Mouse (Mus musculus): Measurements from ENCODE around the gene Nf2.

Nf2 gene

DNA sequence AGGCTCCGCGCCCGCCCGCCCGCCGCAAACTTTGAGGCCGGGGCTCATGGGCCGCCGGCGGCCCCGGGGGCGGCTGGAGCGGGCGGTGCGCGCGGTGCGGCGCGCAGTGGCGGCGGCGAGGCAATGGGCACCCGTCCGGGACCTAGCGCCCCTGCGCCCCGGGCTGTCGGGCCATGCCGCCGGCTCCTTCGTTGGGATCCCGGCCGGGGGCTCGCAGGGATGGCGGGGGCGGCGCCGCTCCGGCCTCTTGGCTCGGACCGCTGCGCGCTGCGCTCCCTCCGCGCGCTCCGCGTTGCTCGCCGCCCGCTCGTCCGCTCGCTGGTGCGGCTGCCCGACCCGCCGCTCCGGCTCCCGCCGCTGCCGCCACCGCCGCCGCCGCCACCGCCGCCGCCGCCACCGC is 102.6 kb downstream of the Nf2 start, which contains the start of gene Cabp7:
TSS of gene Cabp7 (minus strand) at position 46 of the 400 bp plus-strand sequence.
- no peak for DNase-seq (ENCODE audit: low read depth, low spot score)

DNA sequence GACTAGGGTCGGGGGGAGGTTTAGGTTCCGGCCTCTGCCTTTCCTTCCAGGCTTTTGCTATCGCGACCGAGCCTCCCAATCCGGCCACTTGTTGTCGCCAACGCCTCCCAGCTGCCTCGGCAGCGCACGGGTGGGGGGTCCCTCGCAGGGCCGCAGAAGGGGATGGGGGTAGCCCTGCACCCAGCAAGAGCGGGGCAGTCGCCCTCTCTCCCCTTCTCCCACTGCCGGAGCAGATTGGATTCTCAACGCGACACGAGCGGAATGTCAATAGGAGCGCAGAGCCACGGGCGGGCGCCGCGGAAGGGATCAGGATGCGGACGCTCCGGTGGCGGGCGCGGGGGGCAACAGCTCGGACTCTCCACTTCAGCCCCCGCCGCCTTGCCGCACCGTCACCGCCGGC is 103.4 kb downstream of the Nf2 start:
- no peak for DNase-seq (ENCODE audit: low read depth, low spot score)

DNA sequence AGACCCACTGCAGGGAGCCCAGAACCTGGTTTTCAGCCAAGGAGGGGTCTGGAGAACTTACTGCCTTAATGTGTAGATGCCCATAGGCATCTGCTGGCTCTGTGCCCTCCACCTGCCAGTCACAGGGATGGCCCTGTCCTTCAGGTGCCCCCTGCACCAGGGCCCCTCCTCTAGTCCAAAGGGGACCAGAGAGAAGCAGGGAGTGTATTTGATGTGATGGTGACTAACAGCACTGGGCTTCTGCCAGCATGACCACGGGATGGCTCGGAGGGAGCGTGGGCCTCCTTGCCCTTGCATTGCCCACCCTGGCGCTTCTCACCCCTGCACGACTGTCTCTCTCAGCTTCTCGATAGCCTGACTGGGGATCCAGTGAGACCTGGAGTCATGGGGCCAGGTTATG is 104.6 kb downstream of the Nf2 start:
- DNase-seq (ENCODE audit: low read depth, low spot score): no peak

DNA sequence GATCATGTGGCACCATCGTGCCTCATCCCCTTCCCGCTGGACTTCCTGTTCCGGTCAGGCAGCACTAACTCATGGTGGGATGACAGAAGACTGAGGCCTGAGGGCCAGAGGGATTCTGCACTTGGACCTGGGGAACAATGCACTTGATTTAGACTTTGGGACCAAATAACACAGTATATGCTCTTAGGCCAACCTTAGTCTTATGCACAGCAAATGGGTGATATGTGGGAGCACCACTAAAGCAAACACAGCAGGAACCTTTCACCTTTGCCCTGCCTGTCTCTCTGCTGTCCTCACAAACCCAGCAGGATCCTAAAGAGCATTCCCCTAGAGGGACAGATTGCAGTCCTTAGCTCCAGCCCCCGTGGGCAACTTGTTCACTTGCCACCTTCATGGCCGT is 108.6 kb downstream of the Nf2 start:
- no peak for DNase-seq (ENCODE audit: low read depth, low spot score)

DNA sequence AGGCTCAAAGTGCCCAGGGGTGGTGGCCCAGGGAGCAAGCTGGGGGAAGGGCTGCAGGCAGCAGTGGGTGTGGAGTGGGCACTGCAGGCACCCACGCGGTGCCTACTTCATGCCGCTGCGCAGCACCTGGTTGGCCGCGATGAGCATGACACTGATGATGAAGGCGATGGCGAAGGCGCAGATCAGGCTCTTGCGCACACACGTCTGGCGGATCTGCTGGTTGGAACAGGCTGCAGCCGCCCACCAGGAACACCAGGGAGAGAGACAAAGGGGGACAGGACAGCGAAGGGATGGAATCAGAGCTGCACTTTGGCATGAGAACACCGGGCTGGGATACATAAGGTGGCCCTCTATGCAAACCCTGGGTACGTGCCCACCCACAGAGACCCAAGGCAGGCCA is 110.6 kb downstream of the Nf2 start:
- DNase-seq (ENCODE audit: low read depth, low spot score): no peak

DNA sequence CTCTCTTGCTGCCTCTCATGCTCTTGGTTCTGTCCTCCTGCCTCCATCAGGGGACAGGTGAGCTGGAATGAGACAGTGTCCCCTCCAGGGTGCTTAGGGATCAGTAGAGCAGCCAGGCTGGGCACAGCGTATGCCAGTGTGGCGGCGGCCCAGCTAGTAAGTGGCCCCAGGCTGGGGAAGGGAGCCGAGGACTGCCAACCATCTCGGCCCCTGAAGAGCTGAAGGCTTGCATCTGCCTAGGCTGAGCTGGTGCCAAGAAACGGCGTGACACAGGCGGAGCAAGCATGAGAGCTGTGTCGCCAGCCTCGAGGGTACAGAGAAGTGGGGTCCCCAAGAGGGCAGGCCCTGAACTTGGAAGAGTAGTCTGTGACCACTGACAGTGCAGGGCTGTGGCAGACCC is 111.7 kb downstream of the Nf2 start:
- no peak for DNase-seq (ENCODE audit: low read depth, low spot score)

DNA sequence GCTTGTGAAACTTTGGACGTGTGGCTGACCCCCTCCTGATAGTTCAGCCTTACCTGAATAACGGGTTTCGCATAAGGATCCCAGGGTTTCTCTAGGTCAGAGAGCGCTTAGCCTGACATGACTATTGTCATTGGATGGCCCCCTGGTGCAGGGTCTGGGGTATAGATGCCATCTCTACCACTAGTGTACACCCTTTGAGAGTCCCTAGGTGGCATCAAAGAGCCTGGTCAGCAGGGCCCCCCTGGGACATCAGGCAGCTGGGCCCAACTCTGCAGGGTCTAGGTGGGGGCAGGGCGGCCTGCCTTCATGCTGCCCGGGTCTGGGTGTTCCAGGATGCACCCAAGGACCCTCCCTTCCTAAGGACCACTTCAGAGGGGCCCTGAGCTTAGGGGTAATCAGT is 113.0 kb downstream of the Nf2 start:
- no peak for DNase-seq (ENCODE audit: low read depth, low spot score)

DNA sequence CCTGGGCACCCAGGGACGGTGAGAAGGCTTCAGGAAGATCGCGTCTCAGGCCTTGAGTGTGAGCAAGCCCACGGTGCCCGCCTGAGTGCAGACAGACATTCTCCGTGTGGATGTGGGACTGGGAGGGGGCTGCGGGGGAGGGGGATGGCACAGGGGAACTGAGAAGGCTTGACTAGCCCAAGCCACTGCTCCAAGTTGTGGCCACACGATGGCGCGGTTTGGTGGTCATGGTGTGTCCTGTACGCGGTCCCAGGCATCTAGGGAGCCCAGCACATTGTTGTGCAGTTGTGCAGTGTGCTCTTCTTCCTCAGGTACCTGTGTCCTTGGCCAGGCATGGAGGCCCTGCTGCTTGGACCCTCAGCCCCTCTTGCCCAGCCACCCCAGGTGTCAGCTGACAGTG is 115.2 kb downstream of the Nf2 start:
- DNase-seq (ENCODE audit: low read depth, low spot score): no peak

DNA sequence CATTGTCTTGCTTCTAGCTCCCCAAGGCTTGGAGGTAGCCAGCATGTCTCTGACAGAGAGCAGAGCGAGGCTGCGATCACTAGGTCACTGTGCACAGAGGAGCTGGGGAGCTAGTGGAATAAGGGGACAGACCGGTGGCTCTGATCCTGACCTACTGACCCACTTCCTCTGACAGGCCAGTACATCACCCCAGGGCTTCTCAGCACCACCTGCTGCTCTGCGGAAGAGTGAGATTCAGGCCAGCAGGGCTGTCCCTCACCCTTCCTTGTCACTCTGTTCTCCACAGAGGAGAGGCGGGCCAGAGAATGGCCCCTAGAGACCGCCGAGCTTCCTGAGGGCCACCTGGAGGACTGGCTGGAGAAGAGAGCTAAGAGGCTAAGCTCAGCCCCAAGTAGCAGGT is 117.6 kb downstream of the Nf2 start:
- no peak for DNase-seq (ENCODE audit: low read depth, low spot score)

DNA sequence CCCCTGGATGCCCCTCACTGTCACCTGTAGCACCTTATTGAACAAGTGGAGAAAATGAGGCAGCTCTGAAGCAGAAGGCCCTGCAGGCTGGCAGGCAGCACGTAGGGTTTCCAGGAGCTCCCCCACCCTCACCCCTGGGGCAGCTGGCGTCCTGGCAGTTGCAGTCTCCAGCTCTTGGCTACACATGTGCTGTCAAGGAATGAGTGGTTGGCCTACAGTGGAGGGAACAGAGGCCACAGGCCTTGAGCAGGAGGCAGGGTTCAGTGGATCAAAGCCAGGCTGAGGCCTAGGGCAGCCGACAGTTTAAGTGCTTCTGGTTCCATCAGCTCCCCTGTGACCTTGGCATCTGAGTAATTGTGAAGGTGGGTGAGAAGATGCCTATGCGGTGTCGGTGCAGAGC is 118.4 kb downstream of the Nf2 start:
- no peak for DNase-seq (ENCODE audit: low read depth, low spot score)

DNA sequence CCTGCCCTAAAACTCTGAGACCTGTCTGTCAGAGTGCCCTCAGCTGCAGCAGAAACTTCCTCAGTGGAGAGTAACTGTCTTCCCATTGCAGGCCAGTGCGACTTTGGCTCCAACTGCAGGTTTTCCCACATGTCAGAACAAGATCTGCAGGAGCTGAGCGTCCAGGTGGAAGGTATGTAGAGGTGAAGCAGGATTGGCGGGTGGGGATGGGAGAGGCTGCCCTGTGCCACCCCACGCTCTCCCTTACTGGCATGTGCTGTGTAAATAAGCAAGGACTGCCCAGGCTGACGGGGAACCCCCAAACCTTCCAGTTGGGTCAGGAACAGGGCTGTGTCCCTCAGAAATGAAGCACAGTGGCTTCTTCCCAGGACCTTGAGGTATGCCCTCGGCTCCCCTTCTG is 119.2 kb downstream of the Nf2 start:
- no peak for DNase-seq (ENCODE audit: low read depth, low spot score)

DNA sequence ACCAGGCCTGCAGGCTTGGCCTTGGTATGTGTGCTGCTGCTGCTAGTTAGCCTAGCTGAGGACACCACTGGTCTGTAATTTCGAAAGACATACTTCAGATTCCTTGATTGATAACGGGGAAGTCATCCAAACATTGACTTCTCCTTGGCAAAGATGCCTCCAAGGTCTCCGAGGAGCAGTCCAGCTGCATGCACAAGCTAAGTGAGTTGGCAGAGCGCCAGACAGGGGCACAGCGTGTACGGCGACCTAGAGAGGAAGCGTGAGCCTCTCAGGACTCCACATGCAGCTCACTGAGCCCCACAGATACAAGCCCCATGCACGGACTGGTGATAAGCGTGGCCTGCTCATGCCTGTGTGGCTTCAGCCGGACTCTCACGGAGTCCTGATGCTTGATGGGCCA is 119.7 kb downstream of the Nf2 start:
- no peak for DNase-seq (ENCODE audit: low read depth, low spot score)

DNA sequence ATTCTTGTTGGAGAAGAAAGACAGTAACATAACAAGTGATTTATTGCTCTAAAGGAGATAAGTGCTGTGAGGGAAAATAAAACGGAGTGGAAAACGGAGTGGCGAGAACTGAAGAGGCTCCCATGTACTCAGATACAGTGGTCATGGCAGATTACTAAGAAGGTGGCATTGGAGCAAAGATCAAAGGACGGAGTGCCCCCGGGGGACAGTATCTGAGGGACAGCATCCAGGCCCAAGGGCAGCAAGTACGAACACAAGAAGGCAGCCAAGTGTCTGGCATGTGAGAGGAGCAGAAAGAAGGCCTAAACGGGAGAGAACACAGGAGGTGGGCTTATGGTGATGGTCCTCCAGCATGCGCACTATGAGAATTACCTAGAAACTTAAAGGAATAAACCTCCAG is 127.6 kb downstream of the Nf2 start:
- no peak for DNase-seq (ENCODE audit: low read depth, low spot score)

DNA sequence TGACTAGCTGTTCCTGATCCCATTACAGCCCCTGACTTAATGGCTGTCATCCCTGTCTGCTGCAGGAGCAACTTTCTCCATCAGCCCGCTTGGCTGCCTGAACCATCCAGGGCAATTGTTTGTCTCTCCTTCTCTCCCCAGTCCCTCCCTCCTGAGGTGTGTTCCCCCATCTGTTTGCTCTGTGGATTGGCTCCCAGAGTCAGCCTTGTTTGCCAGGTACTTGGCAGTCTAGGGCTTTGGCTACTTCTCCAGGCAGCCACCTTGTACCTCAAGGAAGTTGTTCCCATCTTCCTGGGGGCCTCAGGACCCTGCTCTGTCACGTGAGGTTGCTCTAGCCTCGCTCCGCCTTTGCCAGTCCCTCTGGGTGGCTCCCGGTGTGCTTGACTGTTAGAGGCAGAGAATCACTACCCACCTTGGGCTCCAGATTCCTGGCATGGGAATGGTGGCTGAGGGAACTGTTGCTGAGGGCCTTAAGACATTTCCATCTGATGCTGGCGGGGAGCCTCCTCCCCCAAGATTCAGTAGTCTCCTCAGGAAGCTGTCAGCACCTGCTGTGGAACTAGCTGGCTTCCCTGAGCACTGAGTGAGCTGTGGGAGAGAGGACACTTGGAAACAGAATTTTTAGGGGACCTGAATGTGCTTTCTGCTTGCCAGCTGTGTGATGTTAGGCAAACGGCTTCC is 128.3 kb downstream of the Nf2 start:
- no peak for DNase-seq (ENCODE audit: low read depth, low spot score)

DNA sequence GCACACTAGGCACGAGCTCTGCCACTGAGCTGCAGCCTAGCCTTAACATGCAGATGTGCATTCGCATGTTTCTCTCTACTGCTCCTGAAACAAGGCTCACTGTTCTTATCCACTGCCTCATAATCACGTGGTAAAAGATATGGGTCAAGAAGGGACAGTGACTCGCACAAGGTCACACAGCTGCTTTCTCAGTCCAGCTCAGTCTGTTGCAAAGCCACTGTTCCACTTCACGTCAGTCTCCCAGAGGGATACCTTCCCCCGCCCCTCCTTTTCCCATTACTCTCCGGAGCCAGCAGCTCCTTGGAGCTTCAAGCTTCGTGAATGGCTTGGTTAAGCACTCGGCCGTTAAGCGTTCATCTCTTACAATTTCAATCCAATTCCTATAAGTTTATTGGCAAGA is 128.9 kb downstream of the Nf2 start:
- no peak for DNase-seq (ENCODE audit: low read depth, low spot score)

DNA sequence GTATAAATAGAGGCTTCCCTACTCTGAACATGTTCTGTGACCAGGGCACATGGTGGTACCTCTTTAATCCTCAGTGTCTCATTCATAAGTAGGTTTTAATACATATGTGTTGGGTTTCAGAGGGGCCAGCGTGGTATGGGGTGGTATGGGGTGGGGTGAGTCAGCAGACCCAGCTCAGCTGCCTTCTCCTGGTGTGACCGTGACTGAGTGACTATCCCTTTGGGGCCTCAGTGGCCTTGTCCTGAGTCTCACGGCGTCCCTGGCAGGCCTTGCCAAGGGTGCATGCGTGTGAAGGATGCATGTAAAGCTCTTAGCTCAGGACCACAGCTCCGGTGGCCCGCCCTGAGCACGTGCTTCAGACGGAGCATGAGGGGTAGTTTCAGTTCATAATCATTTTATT is 129.4 kb downstream of the Nf2 start:
- DNase-seq (ENCODE audit: low read depth, low spot score): no peak

DNA sequence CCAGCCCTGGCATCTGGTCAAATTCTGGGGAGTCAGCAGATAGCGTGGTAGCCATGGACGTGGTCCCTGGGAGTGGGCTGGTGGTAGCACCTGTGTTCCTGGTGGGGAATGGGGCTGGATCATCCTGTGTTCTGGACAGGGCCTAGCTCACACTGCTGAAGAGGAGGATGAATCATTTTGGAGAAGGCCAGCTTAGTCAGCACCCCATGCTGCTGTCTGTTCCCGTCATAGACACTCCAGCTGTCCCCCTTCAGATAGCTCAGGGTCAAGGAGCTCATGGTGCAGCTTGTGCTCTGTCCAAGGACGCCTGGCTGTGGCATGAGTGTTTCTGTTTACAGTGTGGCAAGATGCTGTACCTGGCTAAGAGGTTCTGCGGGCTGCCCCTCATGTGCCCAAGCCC is 130.8 kb downstream of the Nf2 start:
- DNase-seq (ENCODE audit: low read depth, low spot score): no peak

DNA sequence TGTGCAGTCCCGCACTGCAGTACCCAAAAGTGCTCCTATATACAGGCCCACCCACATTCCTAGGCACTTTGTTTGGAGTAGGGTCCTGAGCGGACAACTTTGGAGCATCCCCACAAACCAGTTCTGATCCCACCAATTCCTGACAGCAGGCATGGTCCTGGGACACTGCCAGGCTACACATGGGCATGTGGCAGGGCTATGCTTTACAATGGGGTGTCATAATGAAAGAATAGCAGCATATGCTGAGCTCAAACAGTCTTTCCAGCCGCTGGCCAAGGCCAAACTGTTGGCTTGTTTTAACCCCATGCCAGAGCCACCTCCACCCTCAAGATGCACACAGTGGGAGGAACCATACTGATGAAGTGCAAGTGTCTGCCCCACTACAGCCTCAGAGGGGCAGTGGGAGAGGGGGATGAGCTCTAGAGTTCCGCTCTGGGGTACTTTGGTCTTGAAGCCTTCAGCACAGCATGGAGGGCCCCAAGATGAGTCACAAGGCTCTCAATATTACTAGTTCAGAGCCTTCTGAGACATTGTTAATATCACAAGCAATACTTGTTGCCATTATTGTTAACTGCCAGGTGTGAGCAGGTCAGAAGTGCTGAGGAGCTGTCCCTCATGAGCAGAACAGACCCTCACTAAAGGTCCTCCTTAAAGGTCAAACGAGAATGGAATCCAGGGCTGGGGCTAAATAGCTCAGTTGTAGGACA is 132.7 kb downstream of the Nf2 start:
- DNase-seq (ENCODE audit: low read depth, low spot score): no peak
